Mouse (Mus musculus): ENCODE measurements around the gene Tfdp2.
"Not testable (repeated sequence)": the region's sequence is repeated elsewhere in the genome, so short reads cannot be mapped to it uniquely, and the experiment has no call there.

Tfdp2 gene

GRCm38 (mm10) chr9:96299324-96300008 lies 103.4 kb downstream of the Tfdp2 start:
- DNase-seq (ENCODE audit: low spot score in 2 of 2) = no peak

- no peak for DNase-seq (ENCODE audit: low spot score in 2 of 2)
Observed at GRCm38 (mm10) chr9:96308816-96309215, 112.7 kb downstream of the Tfdp2 start.

- no peak for DNase-seq (ENCODE audit: low spot score in 2 of 2)
Observed at GRCm38 (mm10) chr9:96312074-96312473, 116.0 kb downstream of the Tfdp2 start.

- DNase-seq (ENCODE audit: low spot score in 2 of 2) = no peak
Observed at GRCm38 (mm10) chr9:96319333-96319732, 123.3 kb downstream of the Tfdp2 start.

GRCm38 (mm10) chr9:96320551-96320980 lies 124.5 kb downstream of the Tfdp2 start:
- peak; percentile 15 to 28 for DNase-seq (ENCODE audit: low spot score in 2 of 2)

GRCm38 (mm10) chr9:96322411-96323152 lies 126.5 kb downstream of the Tfdp2 start:
- DNase-seq (ENCODE audit: low spot score in 2 of 2) = no peak

- no peak for DNase-seq (ENCODE audit: low spot score in 2 of 2)
Observed at GRCm38 (mm10) chr9:96324502-96324901, 128.4 kb downstream of the Tfdp2 start.

GRCm38 (mm10) chr9:96326496-96326923 lies 130.4 kb downstream of the Tfdp2 start:
- DNase-seq (ENCODE audit: low spot score in 2 of 2) = no peak

GRCm38 (mm10) chr9:96328226-96328625 lies 132.2 kb downstream of the Tfdp2 start:
- no peak for DNase-seq (ENCODE audit: low spot score in 2 of 2)

- no peak for DNase-seq (ENCODE audit: low spot score in 2 of 2)
Observed at GRCm38 (mm10) chr9:96331146-96331545, 135.1 kb downstream of the Tfdp2 start.

GRCm38 (mm10) chr9:96345750-96346149 lies 149.7 kb downstream of the Tfdp2 start:
- no peak for DNase-seq (ENCODE audit: low spot score in 2 of 2)

- DNase-seq (ENCODE audit: low spot score in 2 of 2) = no peak
Observed at GRCm38 (mm10) chr9:96348885-96349284, 152.8 kb downstream of the Tfdp2 start.

- peak; percentile 58 to 62 for DNase-seq (ENCODE audit: low spot score in 2 of 2)
Observed at GRCm38 (mm10) chr9:96350010-96350409, 153.9 kb downstream of the Tfdp2 start.

GRCm38 (mm10) chr9:96350476-96350875 lies 154.4 kb downstream of the Tfdp2 start:
- DNase-seq (ENCODE audit: low spot score in 2 of 2) = no peak

GRCm38 (mm10) chr9:96351771-96352170 lies 155.7 kb downstream of the Tfdp2 start:
- not testable (repeated sequence) for DNase-seq (ENCODE audit: low spot score in 2 of 2)

GRCm38 (mm10) chr9:96353121-96353769 lies 157.2 kb downstream of the Tfdp2 start:
- no peak for DNase-seq (ENCODE audit: low spot score in 2 of 2)

GRCm38 (mm10) chr9:96353799-96354198 lies 157.7 kb downstream of the Tfdp2 start:
- no peak for DNase-seq (ENCODE audit: low spot score in 2 of 2)

- no peak for DNase-seq (ENCODE audit: low spot score in 2 of 2)
Observed at GRCm38 (mm10) chr9:96360056-96360455, 164.0 kb downstream of the Tfdp2 start.

- peak; percentile 52 to 65 for DNase-seq (ENCODE audit: low spot score in 2 of 2)
Observed at GRCm38 (mm10) chr9:96363581-96364140, 167.6 kb downstream of the Tfdp2 start.

- DNase-seq (ENCODE audit: low spot score in 2 of 2) = peak; percentile 98
Observed at GRCm38 (mm10) chr9:96364141-96364838, 168.2 kb downstream of the Tfdp2 start, which contains the start of gene Atp1b3. Atp1b3 (minus strand) TSS chr9:96364442.

- DNase-seq (ENCODE audit: low spot score in 2 of 2) = no peak
Observed at GRCm38 (mm10) chr9:96365271-96365872, 169.3 kb downstream of the Tfdp2 start.
